Mouse (Mus musculus): ENCODE results near the gene Ifnl2.

Gene Ifnl2

GRCm38 (mm10) chr7:28490903-28491302, 19.4 kb downstream of the Ifnl2 start:
- no peak for DNase-seq (ENCODE audit: low spot score)

- peak; percentile 75 for DNase-seq (ENCODE audit: low spot score)
Measured at GRCm38 (mm10) chr7:28490410-28490809, 19.8 kb downstream of the Ifnl2 start.

- DNase-seq (ENCODE audit: low spot score) = peak; percentile 57
Measured at GRCm38 (mm10) chr7:28488030-28488491, 22.2 kb downstream of the Ifnl2 start.

- no peak for DNase-seq (ENCODE audit: low spot score)
Measured at GRCm38 (mm10) chr7:28484192-28484591, 26.1 kb downstream of the Ifnl2 start.

GRCm38 (mm10) chr7:28482854-28483253, 27.4 kb downstream of the Ifnl2 start:
- DNase-seq (ENCODE audit: low spot score) = no peak

GRCm38 (mm10) chr7:28478854-28479253, 31.4 kb downstream of the Ifnl2 start:
- DNase-seq (ENCODE audit: low spot score) = peak; percentile 9

- no peak for DNase-seq (ENCODE audit: low spot score)
Measured at GRCm38 (mm10) chr7:28477363-28477762, 32.9 kb downstream of the Ifnl2 start.

- DNase-seq (ENCODE audit: low spot score) = no peak
Measured at GRCm38 (mm10) chr7:28476191-28476590, 34.1 kb downstream of the Ifnl2 start.

- DNase-seq (ENCODE audit: low spot score) = peak; percentile 71
Measured at GRCm38 (mm10) chr7:28467213-28467751, 43.0 kb downstream of the Ifnl2 start.

GRCm38 (mm10) chr7:28466721-28467212, 43.5 kb downstream of the Ifnl2 start:
- DNase-seq (ENCODE audit: low spot score) = no peak

GRCm38 (mm10) chr7:28464416-28465212, 45.6 kb downstream of the Ifnl2 start:
- peak; percentile 86 for DNase-seq (ENCODE audit: low spot score)

- no peak for DNase-seq (ENCODE audit: low spot score)
Measured at GRCm38 (mm10) chr7:28462769-28463168, 47.5 kb downstream of the Ifnl2 start.

- DNase-seq (ENCODE audit: low spot score) = no peak
Measured at GRCm38 (mm10) chr7:28460361-28460760, 49.9 kb downstream of the Ifnl2 start.

Measured in urinary bladder, postnatal 14 days (tissue).